In genomic region chr1:163313921-163314725, GRCm38 (mm10) we compare ENCODE assay signal across 8 mouse cellular contexts. TPM values are rescaled to one million over a fixed set of nuclear protein-coding genes. Genes with fewer than 3 reads are reported as not detected.
DNase-seq lines count a peak whose midpoint lies in the region; ATAC-seq and TF ChIP-seq lines count a peak whose summit lies in the region.

No protein-coding gene starts in this region.

- ATAC-seq in forebrain, embryonic 12.5 days (ENCODE audit: low FRiP score): peak; percentile 37
- ATAC-seq in intestine, postnatal 0 days: no peak
- ATAC-seq in midbrain, embryonic 11.5 days (ENCODE audit: low FRiP score): peak; percentile 43
- ATAC-seq in inflammation-experienced regulatory T-cells, adult 6 months: no peak

- H3K27ac ChIP-seq in forebrain, embryonic 12.5 days: peak overlapping the region; percentile 71
- H3K27ac ChIP-seq in intestine, postnatal 0 days (ENCODE audit: low read depth, low read length): no peak overlapping the region
- H3K27ac ChIP-seq in midbrain, embryonic 11.5 days (ENCODE audit: low read depth, low read length): no peak overlapping the region

- DNase-seq in adrenal gland, adult 2 months: peak; percentile 20
- no peak for DNase-seq in adrenal gland, adult 18-20 months (ENCODE audit: low spot score in 2 of 2)
- peak; percentile 94 for DNase-seq in midbrain, embryonic 11.5 days (ENCODE audit: low spot score, missing footprints)
- DNase-seq in adrenal gland, postnatal 14 days: no peak
- no peak for DNase-seq in thymus, postnatal 25 days

- 0% methylated on average over 21 of the region's 21 CpGs for WGBS in forebrain, embryonic 12.5 days
- 1% methylated on average over 21 of the region's 21 CpGs for WGBS in intestine, postnatal 0 days
- WGBS in midbrain, embryonic 11.5 days: under 1% methylated on average over 21 of the region's 21 CpGs

- peaks cover 40% of the 10 kb centered on the region for H3K4me1 ChIP-seq in forebrain, embryonic 12.5 days
- H3K4me1 ChIP-seq in intestine, postnatal 0 days (replicated peaks; ENCODE audit: control insufficient read depth, insufficient read depth, low read length): no peaks in the 10 kb centered on the region
- peaks cover 23% of the 10 kb centered on the region for H3K4me1 ChIP-seq in midbrain, embryonic 11.5 days (ENCODE audit: control insufficient read depth, insufficient read depth, low read length)

- H3K9me3 ChIP-seq in forebrain, embryonic 12.5 days: no peaks in the 10 kb centered on the region
- H3K9me3 ChIP-seq in intestine, postnatal 0 days (ENCODE audit: control insufficient read depth): no peaks in the 10 kb centered on the region
- H3K9me3 ChIP-seq in midbrain, embryonic 11.5 days (ENCODE audit: control insufficient read depth, low read length): no peaks in the 10 kb centered on the region

- no peak for TF ChIP-seq CTCF in intestine, postnatal 0 days (IDR thresholded peaks at IDR 0.05; ENCODE audit: low read depth)

- peak overlapping the region; percentile 83 for H3K4me2 ChIP-seq in forebrain, embryonic 12.5 days
- peak overlapping the region; percentile 80 for H3K4me2 ChIP-seq in intestine, postnatal 0 days (replicated peaks; ENCODE audit: low read depth)
- peak overlapping the region; percentile 81 for H3K4me2 ChIP-seq in midbrain, embryonic 11.5 days

- H3K27me3 ChIP-seq in forebrain, embryonic 12.5 days: peaks cover 62% of the 10 kb centered on the region
- H3K27me3 ChIP-seq in intestine, postnatal 0 days (replicated peaks; ENCODE audit: control insufficient read depth, insufficient read depth, low read length): peaks cover 80% of the 10 kb centered on the region
- peaks cover 58% of the 10 kb centered on the region for H3K27me3 ChIP-seq in midbrain, embryonic 11.5 days (ENCODE audit: control insufficient read depth, insufficient read depth, low read length)

- 0 out of 2 replicates have a peak overlapping the region, but pooled peaks have one; percentile 44 for H3K9ac ChIP-seq in forebrain, embryonic 12.5 days
- H3K9ac ChIP-seq in intestine, postnatal 0 days (ENCODE audit: low read depth, low read length): no peak overlapping the region
- H3K9ac ChIP-seq in midbrain, embryonic 11.5 days (ENCODE audit: low read length): no peak overlapping the region

- H3K4me3 ChIP-seq in forebrain, embryonic 12.5 days (replicated peaks): peak overlapping the region; percentile 56
- H3K4me3 ChIP-seq in intestine, postnatal 0 days (ENCODE audit: low read depth, low read length): peak overlapping the region; percentile 42
- peak overlapping the region; percentile 45 for H3K4me3 ChIP-seq in midbrain, embryonic 11.5 days (ENCODE audit: low read depth, low read length)

- no peaks in the 10 kb centered on the region for H3K36me3 ChIP-seq in forebrain, embryonic 12.5 days (replicated peaks)
- H3K36me3 ChIP-seq in intestine, postnatal 0 days (ENCODE audit: control insufficient read depth, insufficient read depth): no peaks in the 10 kb centered on the region
- no peaks in the 10 kb centered on the region for H3K36me3 ChIP-seq in midbrain, embryonic 11.5 days (ENCODE audit: control insufficient read depth, insufficient read depth, low read length)

RNA-seq across cellular contexts. Expression of gene Prrx1, which starts 0.6 kb away (rescaled TPM):
- 10 to 100 TPM in 1 of 2 experiments, 1 to 10 TPM in 1; 8.9 to 10.3 TPM for total RNA-seq in adrenal gland, adult 2 months (2021)
- polyA plus RNA-seq in adrenal gland, adult 2 months (2012; rRNA removed): 1.3 and 1.5 TPM in 2 replicates
- total RNA-seq in adrenal gland, adult 18-20 months (2021): 10 to 100 TPM in 1 of 2 experiments, 1 to 10 TPM in 1; 5.6 to 10.8 TPM
- 29.4 and 29.7 TPM in 2 replicates for polyA plus RNA-seq in forebrain, embryonic 12.5 days (2016; fragmentation: Nextera tagmentation; extraction: Ambion mirVana)
- 14.9 and 16.9 TPM in 2 replicates for polyA plus RNA-seq in intestine, postnatal 0 days (2015; fragmentation: Nextera tagmentation; extraction: Ambion mirVana)
- 14.2 and 16.5 TPM in 2 replicates for polyA plus RNA-seq in midbrain, embryonic 11.5 days (2014; fragmentation: Nextera tagmentation; extraction: Ambion mirVana)
- polyA plus RNA-seq in inflammation-experienced regulatory T-cells, adult 6 months (2017; shearing (Covaris generic)): not detected
- 9.8 and 11.2 TPM in 2 replicates for total RNA-seq in adrenal gland, postnatal 14 days (2021)

Comparison
In these comparisons a context has a peak if more than half of its experiments do, and no peak if none do; other contexts are left out.
1. DNase-seq: peak in adrenal gland, adult 2 months (single experiment) and midbrain, embryonic 11.5 days (single experiment); none in adrenal gland, adult 18-20 months (0 of 2), adrenal gland, postnatal 14 days (single experiment) and thymus, postnatal 25 days (single experiment).
2. ATAC-seq: peak in forebrain, embryonic 12.5 days (single experiment) and midbrain, embryonic 11.5 days (single experiment); none in intestine, postnatal 0 days (single experiment) and inflammation-experienced regulatory T-cells, adult 6 months (single experiment).
3. Peak in every context shown above with its lines, with median percentiles within 50 percentile points of each other: H3K4me2 ChIP-seq and H3K4me3 ChIP-seq.